Mouse (Mus musculus) monocyte, adult 2 months (primary cell): ENCODE measurements around the gene Sft2d1.
"Not testable (repeated sequence)": the region's sequence is repeated elsewhere in the genome, so short reads cannot be mapped to it uniquely, and the experiment has no call there.

Source experiments
- DNase-seq, 2 experiments: peaks; one replicate each; pipeline ENCODE4 v3.0.0; 2022; ENCODE audit warnings: low spot score in 2 of 2, low read depth in 1 of 2

Gene Sft2d1

DNA sequence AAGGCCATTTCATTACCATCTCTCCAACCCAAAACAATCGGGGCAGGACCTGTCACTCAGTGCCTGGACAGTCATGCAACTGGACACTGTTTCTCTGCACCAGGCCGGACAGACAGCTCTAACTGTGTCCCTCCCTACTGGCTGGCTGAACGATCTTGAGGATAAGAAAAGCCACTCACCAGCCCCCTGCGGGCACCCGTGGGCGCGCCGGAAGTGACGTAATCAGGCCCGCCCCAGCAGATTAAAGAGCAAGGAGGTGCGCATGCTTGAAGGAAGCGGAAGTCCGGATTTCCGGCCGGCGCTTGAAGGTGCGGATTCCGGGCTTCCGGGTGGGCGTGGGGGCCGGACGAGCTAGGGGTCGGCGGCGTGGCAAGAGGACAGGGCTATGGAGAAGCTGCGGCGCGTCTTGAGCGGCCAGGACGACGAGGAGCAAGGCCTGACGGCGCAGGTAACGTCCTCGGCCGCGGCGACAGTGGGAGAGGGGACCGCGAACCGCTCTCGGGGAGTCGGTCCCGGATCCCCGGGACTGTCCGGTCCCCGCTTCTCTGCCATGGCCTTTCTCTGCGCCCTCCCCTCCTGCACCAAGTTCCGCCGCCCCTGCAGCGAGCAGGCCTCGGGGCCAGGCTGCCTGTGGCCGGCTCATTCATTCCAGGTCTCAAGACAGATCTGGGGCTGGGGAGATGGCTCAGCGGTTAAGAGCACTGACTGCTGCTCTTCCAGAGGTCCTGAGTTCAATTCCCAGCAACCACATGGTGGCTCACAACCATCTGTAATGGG, at the start of gene Sft2d1:
TSS of gene Sft2d1 (plus strand) at position 265 of the 777 bp plus-strand sequence.
- DNase-seq, result peak; percentile 84 to 91

DNA sequence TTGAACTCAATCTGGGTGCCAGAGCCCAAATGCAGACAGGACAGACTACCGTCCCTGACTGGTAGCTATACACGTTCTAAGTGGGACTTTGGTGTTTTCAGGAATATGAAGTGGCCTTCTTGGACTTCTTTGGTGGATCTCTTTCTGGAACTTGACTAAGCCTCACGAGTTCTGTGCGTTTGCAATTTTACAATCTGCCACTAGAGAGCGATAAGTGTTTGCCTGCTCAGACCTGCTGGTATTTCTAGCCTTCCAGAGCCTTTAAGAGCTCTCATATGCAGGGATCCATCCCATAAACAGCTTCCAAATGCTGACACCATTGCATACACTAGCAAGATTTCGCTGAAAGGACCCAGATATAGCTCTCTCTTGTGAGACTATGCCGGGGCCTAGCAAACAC, 46.3 kb upstream of the Sft2d1 start:
- DNase-seq, result not testable (repeated sequence)

DNA sequence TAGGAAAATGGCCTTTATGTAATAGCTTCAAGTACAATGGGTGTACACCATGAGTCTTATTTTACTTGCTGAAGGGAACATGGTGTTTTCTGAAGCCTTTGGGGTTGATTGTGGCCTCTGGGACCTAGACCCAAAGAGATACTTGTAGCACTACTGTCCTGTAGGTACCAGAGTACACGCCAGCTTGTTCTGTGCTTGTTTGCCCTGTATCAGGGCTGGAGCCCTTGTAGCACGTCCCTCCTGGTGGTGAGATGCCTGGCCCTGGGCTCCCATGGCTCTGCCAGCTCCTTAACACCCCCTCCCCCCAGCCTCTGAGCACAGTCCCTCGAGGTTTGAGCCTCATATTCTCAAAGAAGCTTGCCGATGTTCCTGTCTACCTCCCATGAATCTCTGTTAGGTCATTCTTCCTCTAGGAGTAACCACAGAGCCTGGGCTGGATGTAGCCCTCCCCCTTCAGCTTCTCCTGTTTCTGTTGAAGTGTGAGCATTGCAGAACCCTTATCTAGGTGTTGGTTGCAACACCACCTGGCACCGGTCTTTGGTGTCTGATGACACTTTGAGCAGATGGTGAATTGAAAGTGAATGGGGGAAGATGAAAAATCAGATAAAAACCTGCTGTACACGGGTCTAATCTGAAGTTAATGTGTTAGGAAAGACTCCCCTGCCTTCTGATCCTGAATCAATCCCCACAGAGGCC, 38.7 kb upstream of the Sft2d1 start:
- DNase-seq, result no peak

GRCm38 (mm10) chr17:8272951-8273350, 38.0 kb upstream of the Sft2d1 start:
- no peak for DNase-seq

GRCm38 (mm10) chr17:8276071-8276470, 34.8 kb upstream of the Sft2d1 start:
- DNase-seq, result no peak

DNA sequence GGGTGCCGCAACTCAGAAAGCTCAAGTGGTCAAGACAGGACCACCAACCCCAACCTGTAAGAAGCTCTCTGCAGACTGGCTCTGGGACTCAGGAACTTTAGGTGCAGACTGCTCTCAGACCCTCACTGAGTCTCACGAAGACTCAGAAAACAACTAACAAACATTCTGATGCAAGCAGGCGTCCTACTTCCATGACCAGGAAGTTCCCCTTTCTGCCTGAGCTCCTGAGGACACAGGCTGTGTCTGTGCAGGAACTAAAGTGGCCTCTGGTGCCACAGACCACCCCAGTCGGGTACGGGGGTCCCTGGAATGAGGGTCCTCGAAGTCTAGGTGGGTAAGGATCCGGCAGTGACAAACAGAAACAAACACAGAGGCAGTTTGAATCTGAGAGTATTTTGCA, 34.2 kb upstream of the Sft2d1 start:
- DNase-seq, result no peak

- DNase-seq, result no peak
These were observed 33.6 kb upstream of the Sft2d1 start for GRCm38 (mm10) chr17:8277266-8277665.

GRCm38 (mm10) chr17:8278356-8278755, 32.5 kb upstream of the Sft2d1 start:
- DNase-seq, result no peak

DNA sequence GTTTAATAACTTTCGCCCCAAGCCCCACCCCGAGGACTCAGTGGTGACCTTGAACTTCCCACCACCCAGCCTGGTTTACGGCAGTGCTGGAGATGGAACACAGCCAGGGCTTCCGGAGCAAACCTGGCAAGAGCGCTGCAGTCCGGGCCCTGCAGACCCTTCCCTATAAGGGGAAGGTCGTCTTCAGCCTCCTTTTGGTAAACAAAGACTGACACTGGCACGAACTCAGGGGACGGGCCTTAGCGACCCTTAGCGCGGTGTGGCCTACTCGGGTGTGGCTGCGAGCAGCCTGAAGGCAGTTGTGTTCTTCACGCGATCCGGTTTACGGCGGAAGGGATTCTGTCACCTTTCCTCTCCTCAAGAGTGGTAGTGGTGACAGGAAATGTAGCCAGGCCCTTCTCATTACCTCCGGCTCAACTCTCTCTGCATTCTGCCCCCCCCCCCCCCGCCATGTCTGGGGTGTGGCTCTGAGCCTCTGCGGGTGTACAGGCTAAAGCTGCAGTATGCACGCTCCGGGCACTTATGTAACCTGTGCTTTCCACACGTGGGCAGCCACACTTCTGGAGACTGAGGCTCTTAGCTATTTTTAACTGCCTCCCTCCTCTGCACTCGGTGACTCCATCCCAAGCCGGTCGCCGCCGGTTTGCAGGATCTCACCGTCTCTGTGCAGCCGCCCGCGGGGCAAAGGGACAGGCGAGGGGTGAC, 27.9 kb upstream of the Sft2d1 start, which contains the start of gene Mpc1:
TSS of gene Mpc1 (plus strand) at position 84 of the 705 bp plus-strand sequence.
- DNase-seq, result peak in 1 of 2 experiments; percentile 9

DNA sequence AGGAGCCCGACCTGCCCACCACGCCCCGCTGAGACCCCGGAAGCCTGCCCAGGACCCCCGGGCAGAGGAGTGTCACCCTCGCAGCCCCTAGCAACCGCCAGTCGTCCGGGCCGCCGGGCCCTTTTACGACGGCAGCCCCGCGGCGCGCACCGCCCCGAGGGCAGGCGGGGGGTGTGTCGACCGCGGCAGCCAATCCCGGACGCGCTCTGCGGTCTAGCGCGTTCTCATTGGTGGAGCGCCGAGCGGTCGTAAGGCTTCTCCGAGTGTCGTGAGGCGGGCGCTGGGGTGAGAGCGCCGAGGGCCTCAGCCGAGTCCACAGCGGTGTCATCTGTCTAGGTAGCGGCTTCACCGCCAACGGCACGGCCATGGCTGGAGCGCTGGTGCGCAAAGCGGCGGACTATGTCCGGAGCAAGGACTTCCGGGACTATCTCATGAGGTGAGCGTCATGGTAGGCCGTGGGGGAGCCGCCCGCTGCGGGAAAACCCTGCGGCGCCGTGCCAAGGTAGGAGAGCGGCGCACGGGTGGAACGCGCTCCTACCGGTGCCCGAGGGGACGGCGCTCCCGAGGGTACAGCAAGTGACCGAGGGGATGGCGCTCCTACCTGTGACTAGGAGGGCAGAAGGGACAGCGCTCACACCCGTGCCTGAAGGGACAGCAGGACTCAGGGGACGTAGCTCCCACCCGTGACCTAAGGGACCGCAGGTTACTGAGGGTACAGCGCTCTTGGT, 27.2 kb upstream of the Sft2d1 start:
- peak; percentile 83 to 90 for DNase-seq

- no peak for DNase-seq
These were observed 26.6 kb upstream of the Sft2d1 start for GRCm38 (mm10) chr17:8284254-8284661.

DNA sequence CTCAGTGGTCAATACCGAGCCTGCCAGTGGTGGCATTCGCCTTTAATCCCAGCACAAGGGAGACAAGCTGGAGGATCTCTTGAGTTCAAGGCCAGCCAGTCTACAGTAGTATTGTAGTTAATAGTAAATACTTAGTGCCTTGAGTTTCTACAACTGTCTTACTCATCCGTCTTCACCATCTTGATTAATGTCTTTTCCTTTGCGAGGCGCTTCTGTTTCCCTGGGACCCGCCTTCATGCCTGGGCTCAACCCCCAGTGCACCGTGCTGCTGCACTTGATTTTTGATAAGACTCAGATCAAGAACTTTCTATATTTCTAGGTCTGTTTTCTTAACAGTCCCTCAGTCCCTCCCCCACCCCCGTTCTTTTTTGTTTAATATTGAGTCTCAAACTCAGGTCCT, 25.8 kb upstream of the Sft2d1 start:
- DNase-seq, result no peak

DNA sequence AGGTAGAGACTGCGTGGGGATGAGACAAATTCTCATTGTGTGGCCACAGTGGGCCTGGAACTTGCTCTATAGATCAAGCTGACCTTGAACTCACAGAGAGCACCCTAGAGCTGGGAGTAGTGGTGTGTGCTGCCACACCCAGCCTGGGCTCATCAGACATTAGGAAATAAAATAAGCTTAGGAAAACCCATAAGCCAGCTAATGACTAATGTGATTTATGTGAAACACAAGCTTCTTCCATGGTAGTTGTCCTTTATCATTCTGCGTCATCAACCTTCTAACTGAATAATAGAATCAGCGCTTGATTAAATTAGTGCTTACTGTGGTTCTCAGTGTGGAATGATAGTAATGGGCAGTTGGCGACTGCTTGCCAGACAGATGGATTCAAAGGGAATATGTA, 23.9 kb upstream of the Sft2d1 start:
- no peak for DNase-seq

DNA sequence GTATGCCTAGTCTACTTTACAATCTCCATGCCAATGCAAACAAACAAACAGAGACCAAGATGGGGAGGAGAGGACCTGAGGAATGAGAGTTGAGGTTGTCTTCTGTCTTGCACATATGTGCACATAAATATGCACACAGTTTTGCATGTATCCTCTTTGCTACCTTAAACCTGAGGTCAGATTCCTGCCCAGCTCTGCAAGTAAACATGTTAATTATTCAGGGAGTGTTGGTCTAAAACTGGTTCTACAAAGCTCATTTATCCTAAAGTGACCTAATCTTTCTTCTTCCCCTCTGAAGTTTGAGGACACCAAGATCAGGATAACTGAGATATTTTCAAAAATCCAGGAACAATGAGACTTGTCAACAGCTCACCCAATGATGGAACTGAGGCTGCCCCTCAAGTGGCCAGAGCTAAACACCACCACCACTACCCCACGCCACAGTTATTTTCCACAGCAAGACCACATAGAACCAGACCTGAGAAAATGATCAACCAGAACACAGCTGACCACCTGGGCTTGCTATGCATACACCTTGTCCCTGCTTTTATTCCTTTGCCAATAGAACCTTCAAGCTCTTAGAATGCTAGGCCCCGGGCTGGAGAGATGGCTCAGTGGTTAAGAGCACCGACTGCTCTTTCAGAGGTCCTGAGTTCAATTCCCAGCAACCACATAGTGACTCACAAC, 20.8 kb upstream of the Sft2d1 start:
- DNase-seq, result no peak

GRCm38 (mm10) chr17:8290736-8291135, 20.2 kb upstream of the Sft2d1 start:
- DNase-seq, result no peak

DNA sequence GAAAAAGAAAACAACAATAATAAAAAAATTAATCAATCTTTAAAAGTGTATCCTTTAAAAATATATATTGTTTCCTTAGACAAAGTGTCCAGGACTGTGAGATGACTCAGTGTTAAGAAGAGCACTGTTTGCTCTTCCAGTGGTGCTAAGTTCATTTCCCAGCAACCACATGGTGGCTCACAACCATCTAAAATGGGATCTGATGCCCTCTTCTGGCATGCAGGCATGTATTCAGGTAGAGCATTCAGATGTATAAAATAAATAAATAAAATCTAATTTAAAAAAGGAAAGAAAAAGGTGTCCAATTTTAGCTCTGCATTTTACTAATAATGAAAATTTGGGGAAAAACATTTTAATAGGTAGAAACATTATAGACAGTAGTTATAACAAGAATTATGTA, 15.1 kb upstream of the Sft2d1 start:
- DNase-seq, result no peak

DNA sequence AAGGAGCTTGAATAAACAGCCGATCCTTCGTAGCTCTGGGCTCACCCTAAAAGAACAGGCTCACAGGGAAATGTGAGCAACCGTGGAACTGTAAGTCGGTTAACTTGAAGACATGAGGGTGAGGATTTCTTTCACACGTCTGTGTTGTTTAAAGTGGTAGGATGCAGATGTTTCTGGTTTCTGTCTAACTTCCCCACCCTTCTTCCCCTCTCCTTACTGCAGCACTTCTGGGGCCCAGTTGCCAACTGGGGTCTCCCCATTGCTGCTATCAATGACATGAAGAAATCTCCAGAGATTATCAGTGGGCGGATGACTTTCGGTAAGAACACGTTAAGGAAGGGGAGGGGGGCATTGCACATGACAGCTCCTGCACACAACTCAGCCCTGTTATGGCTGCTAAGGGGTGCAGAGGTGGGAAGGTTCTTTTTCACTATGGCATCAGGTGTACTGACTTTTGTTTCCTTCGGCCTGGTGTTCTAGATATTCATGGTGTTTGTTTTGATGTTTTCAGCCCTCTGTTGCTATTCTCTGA, 14.5 kb upstream of the Sft2d1 start:
- DNase-seq, result no peak

- DNase-seq, result no peak
These were observed 13.2 kb upstream of the Sft2d1 start for GRCm38 (mm10) chr17:8297746-8298145.

DNA sequence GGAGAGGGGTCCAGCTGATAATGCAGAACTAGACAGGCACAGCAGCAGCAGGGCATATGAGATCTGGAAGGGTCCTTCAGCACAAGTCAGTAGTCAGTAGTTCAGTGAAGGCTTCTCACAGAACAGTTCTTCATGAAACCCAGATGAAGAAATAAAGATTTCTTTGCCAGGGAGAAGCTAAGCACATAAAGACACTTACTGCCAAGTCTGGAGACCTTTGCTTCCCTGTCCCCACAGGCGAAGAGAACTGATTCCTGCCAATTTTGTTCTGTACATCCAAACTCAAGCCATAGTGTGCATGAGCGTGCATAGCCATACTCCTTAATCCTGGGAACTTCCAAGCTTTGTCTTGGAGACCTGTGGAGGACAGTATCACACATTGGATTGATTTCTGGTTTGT, 12.6 kb upstream of the Sft2d1 start:
- DNase-seq, result no peak

- no peak for DNase-seq
These were observed 11.4 kb upstream of the Sft2d1 start for GRCm38 (mm10) chr17:8299524-8299923.
